Mouse (Mus musculus) embryonic facial prominence, embryonic 12.5 days (tissue): ENCODE results near the gene Sh2b2. TPM values are rescaled to one million over a fixed set of nuclear protein-coding genes. Genes with fewer than 3 reads are reported as not detected.
"Not testable (repeated sequence)": the region's sequence is repeated elsewhere in the genome, so short reads cannot be mapped to it uniquely, and the experiment has no call there.

Source experiments
- ATAC-seq: fragments of 200-750 bp; cut with Nextera tagmentation; 2 replicates; pipeline ENCODE4 v1.8.0; 2017; ENCODE audit not compliant: insufficient number of reproducible peaks, insufficient read depth, low FRiP score, low TSS enrichment
- H3K27ac ChIP-seq: fragments of 300-500 bp; sonication (generic); 2 replicates; pipeline ENCODE4 v1.5.1; 2016; ENCODE audit warnings: mild to moderate bottlenecking
- H3K27me3 ChIP-seq: fragments of 300-500 bp; sonication (generic); 2 replicates; pipeline ENCODE4 v1.6.1; 2016; ENCODE audit warnings: mild to moderate bottlenecking, moderate library complexity
- H3K36me3 ChIP-seq: fragments of 300-500 bp; sonication (generic); 2 replicates; pipeline ENCODE4 v1.6.1; 2016; ENCODE audit warnings: mild to moderate bottlenecking
- H3K4me1 ChIP-seq: fragments of 300-500 bp; sonication (generic); 2 replicates; pipeline ENCODE4 v1.6.1; 2016
- H3K4me2 ChIP-seq: fragments of 300-500 bp; sonication (generic); replicated peaks from 2 replicates; pipeline ENCODE4 v1.6.1; 2016; ENCODE audit warnings: mild to moderate bottlenecking, moderate library complexity
- H3K4me3 ChIP-seq: fragments of 300-500 bp; sonication (generic); 2 replicates; pipeline ENCODE4 v1.5.1; 2016; ENCODE audit warnings: mild to moderate bottlenecking
- H3K9ac ChIP-seq: fragments of 300-500 bp; sonication (generic); 2 replicates; pipeline ENCODE4 v1.6.1; 2016; ENCODE audit warnings: mild to moderate bottlenecking, moderate library complexity
- H3K9me3 ChIP-seq: fragments of 300-500 bp; sonication (generic); 2 replicates; pipeline ENCODE4 v1.6.1; 2016; ENCODE audit warnings: mild to moderate bottlenecking, moderate library complexity
- WGBS: fragments of 180-500 bp; shearing (Covaris S2); methylation state at CpG from one replicate; pipeline ENCODE4 v1.1.7; 2016; 5-methylcytosine and 5-hydroxymethylcytosine counted together
- polyA plus RNA-seq: library from polyadenylated mRNA; unstranded; fragments of >200 nt; fragmentation: Nextera tagmentation; extraction: Ambion mirVana; gene quantifications from 2 replicates; pipeline ENCODE4 v1.2.1, GENCODE M21; 2016

The Sh2b2 gene
- polyA plus RNA-seq, 1 experiment from 2014 or later: 15.8 TPM

DNA sequence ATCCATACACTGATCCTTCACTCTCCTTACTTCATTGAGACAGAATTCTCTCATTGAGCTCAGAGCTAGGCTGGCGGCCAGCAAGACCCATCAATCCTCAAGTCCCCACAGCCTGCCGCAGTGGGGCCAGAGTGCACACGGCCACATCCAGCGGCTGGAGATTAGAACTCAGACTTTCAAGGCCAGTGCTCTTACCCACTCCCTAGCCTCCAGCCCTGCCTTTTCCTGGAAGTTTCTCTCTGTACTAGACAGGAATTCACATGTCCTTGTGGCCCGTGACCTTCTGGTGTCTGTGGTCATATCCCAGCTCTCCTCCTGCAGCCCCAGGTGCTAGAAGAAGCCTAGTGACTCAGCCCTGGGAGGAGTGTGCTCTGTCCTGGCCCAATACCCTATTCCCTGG lies 9.7 kb downstream of the Sh2b2 start:
- H3K27ac ChIP-seq: no peak overlapping the region
- ATAC-seq: no peak
- H3K9me3 ChIP-seq: no peaks in the 10 kb centered on the region
- no peak overlapping the region for H3K4me3 ChIP-seq
- peaks cover 15% of the 10 kb centered on the region for H3K4me1 ChIP-seq
- H3K27me3 ChIP-seq: peaks cover 9% of the 10 kb centered on the region; the same call in 1 of the 2 replicates
- H3K36me3 ChIP-seq: peaks cover 5% of the 10 kb centered on the region
- no peak overlapping the region for H3K4me2 ChIP-seq
- 84% methylated on average over 5 of the region's 5 CpGs for WGBS
- no peak overlapping the region for H3K9ac ChIP-seq

DNA sequence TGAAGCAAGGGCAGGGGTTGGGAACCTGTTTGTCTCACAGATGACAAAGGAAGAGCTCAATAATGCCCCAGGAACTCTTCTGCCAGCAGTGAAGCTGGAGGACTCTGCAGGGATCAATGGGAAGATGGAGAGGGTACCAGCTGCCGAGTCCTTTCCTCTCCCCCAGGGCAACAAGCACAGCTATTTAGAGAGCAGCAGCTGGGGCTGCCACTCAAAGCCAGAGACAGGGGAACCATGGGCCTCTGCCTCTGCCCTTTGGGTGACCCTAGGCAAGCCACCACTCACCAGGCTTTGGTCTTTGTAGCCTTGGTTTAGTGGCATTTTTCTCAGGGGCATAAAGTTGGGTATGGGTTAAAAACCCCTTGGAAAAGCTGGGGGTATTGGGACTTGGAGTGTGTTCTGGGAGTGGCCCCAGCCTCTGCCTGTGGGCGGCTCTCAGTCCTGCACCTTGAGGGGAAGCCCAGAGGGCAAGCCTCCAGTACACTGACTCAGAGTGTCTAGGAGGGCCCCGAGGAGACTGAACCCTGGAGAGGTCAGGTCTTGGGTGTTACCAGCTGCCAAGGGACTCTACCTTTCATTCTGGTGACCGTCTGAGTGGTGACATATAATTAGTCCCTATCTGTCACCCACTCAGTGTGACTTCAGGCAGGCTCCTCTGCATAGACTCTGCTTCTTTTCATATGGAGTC lies 15.9 kb downstream of the Sh2b2 start:
- Histone ChIP-seq H3K9me3 (no peaks in the 10 kb centered on the region), H3K9ac (no peak overlapping the region), H3K27ac (no peak overlapping the region), H3K4me2 (no peak overlapping the region), H3K4me3 (no peak overlapping the region), H3K36me3 (peaks cover 27% of the 10 kb centered on the region), H3K27me3 (peaks cover 9% of the 10 kb centered on the region; the same call in 1 of the 2 replicates), H3K4me1 (no peaks in the 10 kb centered on the region)
- WGBS: 63% methylated on average over 4 of the region's 4 CpGs
- peak; percentile 71; the same call in 1 of the 2 replicates for ATAC-seq

DNA sequence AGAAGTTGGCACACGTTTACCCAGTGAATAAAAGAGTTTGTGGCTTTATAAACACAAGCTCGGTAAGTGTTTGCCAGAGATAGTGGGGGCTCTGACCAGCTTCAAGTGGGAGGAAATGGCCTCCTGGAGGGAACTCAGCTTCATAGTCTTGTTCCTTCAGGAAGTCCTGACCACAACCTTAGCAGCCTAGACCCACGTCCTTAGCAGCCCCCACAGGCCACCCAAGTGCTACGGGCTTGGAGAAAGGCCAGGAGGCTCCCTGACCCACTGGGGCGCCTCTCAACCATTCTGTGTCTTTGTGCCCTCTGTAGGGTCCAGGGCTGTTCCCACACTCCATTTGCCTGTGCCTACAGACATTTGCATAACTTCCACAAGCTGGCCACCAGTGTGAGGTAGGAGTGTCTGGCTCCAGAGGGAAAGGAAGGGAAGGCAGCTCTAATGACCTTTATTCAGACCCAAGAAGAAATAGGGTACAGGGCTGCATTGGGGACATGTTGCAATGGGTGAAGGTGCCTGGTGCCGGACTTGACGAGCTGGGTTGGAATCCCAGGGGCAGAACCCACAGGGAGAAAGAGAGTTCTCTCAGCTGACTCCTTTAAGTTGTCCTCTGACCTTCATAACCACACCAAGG lies 20.0 kb downstream of the Sh2b2 start:
- no peak overlapping the region for H3K4me2 ChIP-seq
- no peaks in the 10 kb centered on the region for H3K4me1 ChIP-seq
- no peak for ATAC-seq
- H3K9ac ChIP-seq: no peak overlapping the region
- no peak overlapping the region for H3K4me3 ChIP-seq
- WGBS: 86% methylated on average over 7 of the region's 7 CpGs
- H3K27me3 ChIP-seq: 0 out of 2 replicates have a peak, but pooled peaks cover 2% of the 10 kb centered on the region
- no peaks in the 10 kb centered on the region for H3K9me3 ChIP-seq
- H3K36me3 ChIP-seq: peaks cover 46% of the 10 kb centered on the region
- no peak overlapping the region for H3K27ac ChIP-seq

DNA sequence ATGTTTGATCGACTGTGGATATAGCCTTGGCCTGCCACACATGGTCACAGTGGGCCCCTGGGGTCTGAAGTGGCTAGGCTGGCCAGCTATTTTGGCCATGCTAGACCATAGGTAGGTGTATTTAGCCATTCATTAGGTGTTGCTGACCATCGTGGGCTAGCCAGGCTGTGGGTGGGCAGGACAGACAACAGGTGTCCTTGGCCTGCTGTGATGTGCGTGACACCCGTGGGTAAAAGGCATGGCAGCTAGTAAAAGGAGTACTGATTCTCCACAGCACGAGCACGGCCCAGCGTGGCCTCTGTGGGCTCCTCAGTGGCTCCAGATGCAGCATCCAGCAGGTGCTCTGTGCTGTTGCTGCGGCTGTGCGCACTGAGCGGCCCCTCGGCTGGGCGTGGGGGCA lies 27.8 kb downstream of the Sh2b2 start:
- H3K9me3 ChIP-seq: 0 out of 2 replicates have a peak, but pooled peaks cover 6% of the 10 kb centered on the region
- peaks cover 24% of the 10 kb centered on the region for H3K36me3 ChIP-seq
- no peak overlapping the region for H3K9ac ChIP-seq
- ATAC-seq: no peak
- no peaks in the 10 kb centered on the region for H3K27me3 ChIP-seq
- no peak overlapping the region for H3K4me2 ChIP-seq
- no peak overlapping the region for H3K27ac ChIP-seq
- 83% methylated on average over 12 of the region's 12 CpGs for WGBS
- H3K4me1 ChIP-seq: no peaks in the 10 kb centered on the region
- H3K4me3 ChIP-seq: no peak overlapping the region

DNA sequence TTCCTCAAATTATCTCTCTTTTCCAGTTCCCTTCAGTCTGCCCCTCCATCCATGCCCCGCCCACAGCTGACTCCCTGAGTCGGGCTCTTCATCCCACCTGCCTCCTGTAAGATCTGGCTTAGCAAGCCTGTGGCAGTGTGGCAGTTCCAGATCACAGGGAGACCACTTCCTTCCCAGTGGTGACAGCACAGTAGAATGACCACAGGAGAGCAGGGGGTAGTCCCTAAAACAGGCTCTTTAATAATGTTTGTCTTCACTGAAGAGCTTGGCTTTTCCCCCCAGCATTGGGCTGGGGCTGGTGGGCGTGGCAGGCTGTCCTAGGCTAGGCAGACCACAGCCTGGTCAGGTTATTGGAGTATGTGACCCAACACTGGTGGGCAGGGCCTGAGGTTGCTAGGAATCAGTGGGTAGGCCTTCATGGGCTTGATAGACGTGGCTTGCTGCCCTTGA lies 28.4 kb downstream of the Sh2b2 start:
- Histone ChIP-seq H3K27me3 (no peaks in the 10 kb centered on the region), H3K4me2 (no peak overlapping the region), H3K4me1 (no peaks in the 10 kb centered on the region), H3K36me3 (peaks cover 22% of the 10 kb centered on the region), H3K9me3 (0 out of 2 replicates have a peak, but pooled peaks cover 6% of the 10 kb centered on the region), H3K27ac (no peak overlapping the region), H3K9ac (no peak overlapping the region), H3K4me3 (no peak overlapping the region)
- no peak for ATAC-seq
- WGBS: 64% methylated on average over 4 of the region's 4 CpGs

DNA sequence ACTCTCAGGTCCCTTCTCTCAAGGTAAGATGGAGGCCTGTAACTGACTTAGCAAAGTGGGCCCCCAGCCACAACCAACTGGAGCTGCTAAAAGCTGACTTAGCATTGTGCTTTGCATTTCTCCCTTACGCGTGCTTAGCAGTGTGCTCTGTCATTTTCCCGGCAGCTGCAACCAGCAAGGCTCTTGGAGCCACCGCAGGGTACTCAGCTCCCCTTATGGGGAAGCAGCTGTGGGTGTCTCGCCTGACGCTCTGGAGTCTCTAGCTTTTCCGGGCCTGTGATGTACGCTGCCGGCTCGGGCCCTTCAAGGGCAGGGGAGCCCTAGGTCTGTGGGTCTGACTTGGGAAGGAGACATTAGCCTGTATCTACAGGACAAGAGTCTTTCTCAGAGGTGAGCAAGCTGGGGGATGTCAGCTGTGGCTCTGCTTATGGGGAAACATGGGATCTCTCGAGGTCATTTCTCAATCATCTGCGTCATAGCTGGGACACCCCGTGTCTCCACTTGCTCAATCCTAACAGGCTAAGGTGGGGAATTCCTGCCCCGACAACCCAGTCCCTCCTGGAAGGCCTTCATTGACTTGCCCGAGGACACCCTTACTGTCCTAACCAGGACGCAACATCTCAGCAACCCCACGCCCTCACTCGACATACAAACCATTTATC lies 29.2 kb downstream of the Sh2b2 start:
- no peak for ATAC-seq
- no peaks in the 10 kb centered on the region for H3K27me3 ChIP-seq
- no peak overlapping the region for H3K27ac ChIP-seq
- H3K4me1 ChIP-seq: no peaks in the 10 kb centered on the region
- no peak overlapping the region for H3K9ac ChIP-seq
- no peak overlapping the region for H3K4me2 ChIP-seq
- H3K9me3 ChIP-seq: 0 out of 2 replicates have a peak, but pooled peaks cover 6% of the 10 kb centered on the region
- peaks cover 22% of the 10 kb centered on the region for H3K36me3 ChIP-seq
- no peak overlapping the region for H3K4me3 ChIP-seq
- 84% methylated on average over 18 of the region's 18 CpGs for WGBS

DNA sequence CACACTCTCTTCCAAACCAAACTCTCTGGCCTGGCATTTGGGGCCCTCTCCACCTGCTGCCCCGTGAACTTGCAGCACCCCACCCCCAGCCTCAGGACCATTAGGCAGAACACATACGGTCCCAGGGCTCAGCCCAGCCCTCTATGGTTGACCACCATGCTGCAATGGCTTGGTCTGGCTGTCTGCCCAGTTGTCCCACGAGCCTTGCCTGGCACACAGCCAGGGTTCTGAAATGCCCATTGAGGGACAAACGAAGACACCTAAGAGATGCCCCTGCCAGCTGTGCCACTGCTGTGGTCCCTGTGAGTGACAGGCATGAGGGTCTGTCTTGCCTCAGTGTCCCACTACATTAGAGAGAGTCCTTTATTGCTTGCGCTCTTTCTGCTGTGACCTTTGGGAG lies 30.4 kb downstream of the Sh2b2 start:
- Histone ChIP-seq H3K9me3 (0 out of 2 replicates have a peak, but pooled peaks cover 6% of the 10 kb centered on the region), H3K4me1 (no peaks in the 10 kb centered on the region), H3K9ac (no peak overlapping the region), H3K4me3 (no peak overlapping the region), H3K27me3 (no peaks in the 10 kb centered on the region), H3K27ac (no peak overlapping the region), H3K36me3 (peaks cover 13% of the 10 kb centered on the region), H3K4me2 (no peak overlapping the region)
- no peak for ATAC-seq
- WGBS: 89% methylated on average over 5 of the region's 5 CpGs

DNA sequence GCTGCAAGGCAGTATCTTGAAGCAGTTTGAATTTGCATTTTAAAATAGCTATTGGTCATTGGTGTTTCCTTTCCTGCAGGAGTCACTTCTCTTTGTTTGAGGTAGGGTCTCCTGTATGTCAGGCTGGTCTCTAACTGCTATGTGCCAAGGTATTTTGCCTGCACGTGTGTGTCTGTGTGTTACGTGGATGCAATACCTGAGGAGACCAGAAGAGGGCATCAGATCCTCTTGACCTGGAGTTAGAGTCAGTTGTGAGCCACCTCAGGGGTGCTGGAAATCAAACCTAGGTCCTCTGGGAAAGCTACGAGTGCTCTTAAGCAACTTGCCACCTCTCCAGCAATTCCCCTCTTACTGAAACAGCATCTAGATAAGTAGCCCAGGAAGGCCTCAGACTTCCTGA lies 31.1 kb downstream of the Sh2b2 start:
- no peak overlapping the region for H3K27ac ChIP-seq
- WGBS: 91% methylated on average over 3 of the region's 3 CpGs
- 0 out of 2 replicates have a peak, but pooled peaks cover 6% of the 10 kb centered on the region for H3K9me3 ChIP-seq
- H3K27me3 ChIP-seq: no peaks in the 10 kb centered on the region
- peaks cover 10% of the 10 kb centered on the region for H3K36me3 ChIP-seq
- no peaks in the 10 kb centered on the region for H3K4me1 ChIP-seq
- no peak overlapping the region for H3K4me2 ChIP-seq
- no peak overlapping the region for H3K4me3 ChIP-seq
- no peak for ATAC-seq
- no peak overlapping the region for H3K9ac ChIP-seq

DNA sequence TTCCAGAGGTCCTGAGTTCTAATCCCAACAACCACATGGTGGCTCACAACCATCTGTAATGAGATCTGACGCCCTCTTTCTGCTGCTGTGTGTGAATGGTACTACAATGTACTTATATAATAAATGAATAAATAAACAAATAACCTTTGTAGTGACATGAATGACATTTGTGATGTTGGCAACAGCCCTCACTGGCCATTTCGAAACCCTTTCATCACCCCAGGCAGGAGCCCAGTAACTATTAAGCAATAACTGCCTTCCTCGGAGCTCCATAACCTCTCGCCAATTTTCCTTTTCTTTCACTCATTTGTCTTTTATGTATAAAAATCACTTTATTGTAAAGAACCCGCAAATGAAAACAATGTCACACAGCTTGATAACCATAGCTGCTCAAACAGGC lies 32.6 kb downstream of the Sh2b2 start:
- whole genome bisulfite sequencing: 81% methylated on average over 5 of the region's 5 CpGs
- Histone ChIP-seq H3K4me1 (no peaks in the 10 kb centered on the region), H3K27me3 (no peaks in the 10 kb centered on the region), H3K27ac (no peak overlapping the region), H3K36me3 (peaks cover 3% of the 10 kb centered on the region), H3K9ac (no peak overlapping the region), H3K9me3 (0 out of 2 replicates have a peak, but pooled peaks cover 6% of the 10 kb centered on the region), H3K4me3 (no peak overlapping the region), H3K4me2 (no peak overlapping the region)
- no peak for ATAC-seq

DNA sequence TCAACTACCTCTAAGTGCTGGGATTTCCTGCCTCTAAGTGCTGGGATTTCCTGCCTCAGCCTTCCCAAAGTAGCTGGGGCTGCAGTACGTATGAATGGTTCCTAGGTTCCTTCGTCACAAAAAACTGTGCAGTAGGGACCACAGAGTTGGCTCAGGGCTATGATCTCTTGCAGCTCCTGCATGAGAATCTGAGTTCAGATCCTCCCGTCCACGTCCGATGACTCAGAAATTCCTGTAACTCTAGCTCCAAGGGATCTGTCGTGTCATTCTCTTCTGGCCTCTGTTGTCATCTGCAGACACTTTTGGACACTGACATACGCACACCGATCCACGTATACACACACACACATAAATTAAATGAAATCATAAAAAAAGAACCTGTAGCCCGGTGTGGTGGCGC lies 33.6 kb downstream of the Sh2b2 start:
- Histone ChIP-seq H3K36me3 (no peaks in the 10 kb centered on the region), H3K9ac (no peak overlapping the region), H3K27ac (no peak overlapping the region), H3K27me3 (no peaks in the 10 kb centered on the region), H3K4me3 (no peak overlapping the region), H3K4me2 (no peak overlapping the region), H3K4me1 (no peaks in the 10 kb centered on the region), H3K9me3 (0 out of 2 replicates have a peak, but pooled peaks cover 6% of the 10 kb centered on the region)
- ATAC-seq: no peak
- WGBS: 88% methylated on average over 11 of the region's 11 CpGs

DNA sequence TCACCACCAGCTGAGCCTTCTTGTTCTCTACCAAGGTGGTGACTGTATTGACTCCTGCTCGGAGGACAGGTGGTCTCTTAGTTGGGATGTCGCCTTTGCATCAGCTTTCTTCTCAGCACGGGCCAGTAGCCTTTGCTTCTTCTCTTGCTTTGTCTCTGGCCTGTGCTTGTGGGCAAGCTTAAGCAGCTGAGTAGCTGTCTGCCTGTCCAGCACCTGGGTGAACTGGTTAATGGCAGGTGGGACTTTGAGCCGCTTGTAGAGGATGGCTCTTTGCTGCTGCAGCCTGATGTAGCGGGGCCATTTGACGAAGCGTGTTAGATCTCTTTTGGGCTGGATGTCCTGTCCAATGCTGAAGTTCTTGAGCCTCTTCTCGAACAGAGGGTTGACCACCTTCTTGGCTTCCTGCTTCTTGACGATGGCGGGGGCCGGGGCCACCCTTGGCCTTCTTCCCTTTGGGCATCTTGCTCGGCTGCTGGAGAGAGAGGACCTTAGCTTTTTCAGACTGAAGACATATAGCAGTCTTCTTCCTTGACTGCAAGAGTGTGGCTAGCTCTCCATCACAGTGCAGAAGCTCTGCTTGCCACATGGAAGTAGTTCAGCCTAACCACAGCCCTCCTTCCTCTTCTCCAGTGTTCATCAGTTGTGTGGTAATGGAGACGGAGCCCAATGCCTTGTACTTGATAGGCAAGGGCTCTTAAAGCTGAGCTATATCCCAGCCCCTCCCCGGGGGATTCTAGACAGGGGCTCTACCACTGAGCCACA lies 34.8 kb downstream of the Sh2b2 start:
- not testable (repeated sequence) for H3K27ac ChIP-seq, H3K36me3 ChIP-seq, H3K4me1 ChIP-seq, H3K4me2 ChIP-seq, ATAC-seq, H3K27me3 ChIP-seq, H3K4me3 ChIP-seq, H3K9me3 ChIP-seq, H3K9ac ChIP-seq
- 87% methylated on average over 14 of the region's 14 CpGs for WGBS
